Mouse (Mus musculus) layer of hippocampus, adult 9-11 months (tissue): ENCODE data around the gene Abca4.

Experiments used
- DNase-seq: peaks from one replicate; pipeline ENCODE4 v3.0.0; 2022

Abca4 gene

DNA sequence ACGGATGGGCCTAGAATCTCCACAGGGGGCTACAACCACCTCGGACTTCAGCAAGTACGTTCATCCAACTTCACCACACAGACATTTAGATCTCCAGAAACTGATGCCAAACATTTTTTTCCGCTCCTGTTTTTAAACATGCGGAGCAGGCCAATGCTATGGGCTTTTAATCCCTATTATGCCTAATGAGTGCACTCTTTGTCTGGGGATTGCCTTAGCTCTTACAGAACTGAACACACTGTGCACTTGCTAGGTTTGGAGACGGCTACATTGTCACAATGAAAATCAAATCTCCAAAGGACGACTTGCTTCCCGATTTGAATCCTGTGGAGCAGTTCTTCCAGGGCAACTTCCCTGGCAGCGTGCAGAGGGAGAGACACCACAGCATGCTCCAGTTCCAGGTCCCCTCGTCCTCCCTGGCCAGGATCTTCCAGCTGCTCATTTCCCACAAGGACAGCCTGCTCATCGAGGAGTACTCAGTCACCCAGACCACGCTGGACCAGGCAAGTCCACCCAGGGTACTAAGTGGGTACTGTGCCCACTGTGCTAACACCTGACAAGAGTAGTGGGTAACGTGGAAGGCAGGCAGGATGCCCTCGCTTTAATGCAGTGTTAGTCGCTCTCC, 129.4 kb downstream of the Abca4 start:
- no peak for DNase-seq

DNA sequence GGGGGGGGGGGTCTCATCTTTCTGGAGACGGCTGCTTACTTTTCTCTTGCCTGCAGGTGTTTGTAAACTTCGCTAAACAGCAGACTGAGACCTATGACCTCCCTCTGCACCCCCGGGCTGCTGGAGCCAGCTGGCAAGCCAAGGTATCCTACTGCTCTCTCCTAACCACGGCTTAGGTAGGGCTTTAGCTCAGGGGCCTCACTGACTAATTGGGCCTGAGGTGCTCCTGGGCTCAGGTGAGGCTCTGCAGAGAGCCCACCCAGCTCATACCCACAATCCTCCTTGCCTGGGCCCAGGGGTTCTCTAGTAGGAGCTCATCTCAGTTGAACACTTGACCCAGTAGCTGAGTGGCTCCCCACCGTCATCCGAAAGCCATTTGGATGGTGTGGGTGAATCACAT, 131.8 kb downstream of the Abca4 start:
- DNase-seq: no peak

DNA sequence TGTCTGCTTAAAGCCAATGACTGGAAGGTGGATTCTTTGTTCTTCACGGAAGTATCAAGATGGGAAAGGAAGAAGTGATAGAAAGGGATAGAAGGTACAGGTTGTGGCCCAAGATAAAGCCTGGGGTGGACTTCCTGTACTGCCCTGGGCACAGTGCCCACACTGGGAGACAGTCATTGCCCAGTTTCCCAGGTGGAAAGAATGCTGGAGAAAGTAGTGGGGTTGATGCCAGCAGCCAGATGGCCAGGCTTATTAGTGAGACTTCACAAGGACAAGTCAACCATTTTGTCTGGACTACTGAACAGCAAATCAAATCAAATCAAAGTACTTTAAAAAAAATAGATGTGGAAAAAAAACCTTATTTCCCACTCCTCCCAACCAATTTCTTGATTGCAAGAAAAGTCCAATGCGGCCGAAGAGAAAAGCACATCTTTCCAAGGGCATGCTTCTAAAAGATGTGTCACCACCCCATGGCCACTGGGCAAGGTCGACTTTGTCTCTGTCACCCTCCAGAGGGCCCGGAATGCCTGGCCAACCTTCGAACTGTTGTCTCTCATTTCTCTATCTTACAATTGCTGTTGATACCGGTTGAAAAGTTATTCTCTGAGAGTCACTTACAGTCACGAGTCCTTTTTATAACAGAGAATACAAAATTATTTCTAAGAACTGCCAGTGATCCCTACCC, 132.6 kb downstream of the Abca4 start:
- no peak for DNase-seq

DNA sequence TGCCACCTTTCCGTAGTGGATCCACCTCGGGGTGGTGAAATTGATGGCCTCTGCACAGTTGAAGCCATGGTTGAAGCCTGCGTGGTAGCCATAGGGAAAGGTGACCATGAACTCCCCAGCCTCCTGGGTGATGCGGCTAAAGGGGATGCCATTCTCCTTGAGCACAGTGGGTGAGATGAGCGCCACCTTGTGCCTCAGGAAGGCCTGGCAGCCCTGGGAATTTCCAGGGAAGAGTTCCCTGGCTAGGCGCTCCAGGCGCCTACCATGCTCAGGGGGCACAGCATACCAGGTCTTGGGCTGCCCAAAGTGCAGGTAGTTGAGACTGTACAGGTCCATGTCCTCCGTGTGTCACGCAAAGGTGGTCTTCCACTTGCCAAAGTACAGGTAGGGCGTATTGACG, 139.9 kb downstream of the Abca4 start:
- DNase-seq: no peak

DNA sequence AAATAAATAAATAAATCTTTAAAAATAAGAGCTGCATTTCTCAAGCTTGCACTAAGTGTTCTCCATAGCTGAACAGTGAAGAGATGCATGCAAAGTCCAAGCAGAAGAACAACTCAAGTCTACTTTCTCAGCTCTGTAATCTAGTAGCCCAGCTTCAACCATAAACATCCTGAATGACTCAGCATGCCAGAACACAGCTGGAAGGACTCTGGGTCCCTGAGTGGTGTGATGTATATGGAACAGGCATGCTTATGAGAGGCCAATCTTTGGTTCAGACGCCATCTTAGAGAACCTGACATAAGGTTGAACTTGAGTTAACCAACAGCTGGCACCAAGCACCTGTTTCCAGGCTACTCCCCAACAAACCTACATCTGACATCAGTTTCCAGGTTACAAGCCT, 142.7 kb downstream of the Abca4 start:
- DNase-seq: no peak

DNA sequence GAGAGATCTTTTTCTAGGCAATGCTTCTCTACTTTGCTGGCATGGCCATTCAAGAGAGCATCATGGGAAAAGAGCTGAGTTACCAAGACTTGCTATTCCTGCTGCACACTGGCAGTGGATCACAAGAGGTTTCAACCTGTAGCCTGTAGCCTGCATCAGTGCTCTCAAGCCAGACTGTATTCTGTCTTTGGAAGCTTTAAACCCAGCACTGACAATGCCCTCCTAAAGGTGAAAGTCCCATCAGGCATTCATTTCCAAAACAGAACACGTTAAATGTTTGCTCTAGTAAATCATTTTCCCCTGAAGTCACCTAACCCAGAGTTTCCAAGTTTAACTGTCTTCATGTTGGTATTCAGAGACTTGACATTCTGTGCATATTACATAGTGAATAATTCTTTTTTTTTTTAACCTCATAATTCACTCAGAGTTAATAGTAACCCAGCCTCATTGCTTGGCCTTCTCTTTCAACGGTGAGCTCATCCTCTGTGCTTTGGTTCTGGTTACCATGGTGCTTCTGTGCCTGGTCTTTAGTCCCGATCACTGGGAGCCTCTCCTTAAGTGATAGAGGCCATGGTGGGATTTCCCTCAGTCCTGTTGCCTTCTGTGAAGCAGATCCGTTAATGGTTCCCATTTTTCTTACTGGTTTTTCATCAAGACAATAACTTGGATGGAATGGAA, 152.5 kb downstream of the Abca4 start:
- DNase-seq: no peak

DNA sequence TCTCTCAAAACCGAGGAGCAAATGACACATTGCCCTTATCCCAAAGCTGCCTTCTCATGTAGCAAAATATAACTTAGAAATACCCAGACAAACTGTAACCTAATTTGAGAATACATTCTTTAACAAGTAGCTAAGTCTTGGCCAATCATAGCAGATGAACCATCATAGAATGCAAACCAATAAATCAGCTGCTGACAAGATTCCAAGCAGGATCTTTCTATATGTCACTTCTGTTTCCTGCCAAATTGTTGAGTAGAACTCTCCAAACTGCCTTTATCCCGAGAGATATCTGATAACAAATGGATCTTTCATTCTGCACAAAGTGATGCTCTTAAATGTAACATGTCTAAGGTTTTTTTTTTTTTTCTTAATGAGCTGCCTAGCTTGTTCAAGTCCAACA, 154.3 kb downstream of the Abca4 start:
- no peak for DNase-seq

DNA sequence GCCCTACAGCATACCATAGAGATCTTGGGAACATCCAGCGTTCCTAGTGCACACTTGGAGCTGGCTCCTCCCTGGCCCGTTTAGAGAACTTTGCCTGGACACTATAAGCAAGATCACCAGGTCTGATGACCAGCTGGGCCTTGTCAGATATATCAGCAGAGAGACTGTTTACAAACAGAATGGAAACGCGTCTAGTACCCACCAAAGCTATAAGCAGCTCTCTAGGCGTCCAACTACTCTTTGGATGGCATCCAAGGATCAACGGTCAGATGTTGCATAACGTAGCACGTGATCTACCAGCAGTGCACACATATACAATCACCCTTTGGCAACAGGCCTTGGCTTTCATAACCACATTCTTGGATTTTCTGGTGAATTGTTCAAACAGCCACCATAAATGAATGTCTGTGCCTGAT, 154.7 kb downstream of the Abca4 start:
- DNase-seq: no peak

DNA sequence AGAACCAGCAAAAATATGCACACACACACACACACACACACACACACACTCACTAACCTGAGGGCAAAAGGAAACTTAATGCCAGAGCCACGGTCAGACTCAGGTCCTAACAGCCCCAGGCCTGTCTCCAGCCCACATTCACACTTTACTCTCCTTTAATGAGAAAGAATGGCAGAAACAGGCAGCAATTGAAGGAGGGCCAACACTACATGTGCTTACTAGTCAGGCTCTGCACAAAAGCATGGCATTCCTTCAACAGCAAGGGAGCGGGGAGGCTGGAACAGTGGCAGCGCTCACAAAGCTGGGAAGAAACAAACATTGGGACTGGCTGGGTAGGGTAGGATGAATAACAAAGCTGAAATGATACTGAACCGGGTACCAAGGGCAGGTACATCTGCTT, 155.4 kb downstream of the Abca4 start:
- no peak for DNase-seq

DNA sequence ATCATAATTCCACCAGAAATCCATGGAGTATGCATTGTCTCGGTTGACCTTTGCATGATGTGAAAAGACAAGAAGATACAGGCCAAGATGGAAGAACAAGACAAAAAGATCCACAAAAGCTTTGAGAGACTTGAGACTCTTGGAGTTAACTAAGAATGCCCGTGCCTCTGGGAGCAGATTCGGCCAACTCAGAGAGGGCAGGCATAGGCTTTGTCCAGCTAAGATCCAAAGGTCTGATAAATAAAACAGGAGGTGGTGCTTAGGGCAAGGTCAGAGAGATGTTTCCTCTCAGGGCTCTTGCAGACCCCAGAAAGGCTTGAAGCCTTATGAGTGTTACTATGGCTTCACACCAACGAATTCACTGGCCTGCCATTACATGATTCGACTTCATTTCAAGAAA, 155.8 kb downstream of the Abca4 start:
- DNase-seq: no peak

DNA sequence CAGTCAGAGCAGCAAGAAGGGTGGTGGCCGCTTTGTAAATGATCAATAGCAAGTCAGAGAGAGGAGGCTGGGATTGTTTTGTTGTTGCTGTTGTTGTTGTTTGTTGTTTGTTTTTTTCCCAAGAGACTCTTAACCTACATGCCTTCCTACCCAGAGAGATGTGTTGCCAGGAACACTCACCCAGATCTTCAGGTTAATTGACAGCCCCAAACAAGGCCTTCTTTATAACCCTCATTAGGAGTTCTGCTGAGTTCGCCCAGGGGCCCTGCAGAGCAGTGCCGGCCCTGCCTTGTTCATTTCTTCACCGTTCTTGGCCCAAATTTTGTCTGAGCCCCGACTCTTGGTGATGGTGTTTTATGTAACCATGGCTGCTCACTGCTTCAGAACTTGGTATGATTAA, 156.2 kb downstream of the Abca4 start:
- DNase-seq: peak; percentile 23

DNA sequence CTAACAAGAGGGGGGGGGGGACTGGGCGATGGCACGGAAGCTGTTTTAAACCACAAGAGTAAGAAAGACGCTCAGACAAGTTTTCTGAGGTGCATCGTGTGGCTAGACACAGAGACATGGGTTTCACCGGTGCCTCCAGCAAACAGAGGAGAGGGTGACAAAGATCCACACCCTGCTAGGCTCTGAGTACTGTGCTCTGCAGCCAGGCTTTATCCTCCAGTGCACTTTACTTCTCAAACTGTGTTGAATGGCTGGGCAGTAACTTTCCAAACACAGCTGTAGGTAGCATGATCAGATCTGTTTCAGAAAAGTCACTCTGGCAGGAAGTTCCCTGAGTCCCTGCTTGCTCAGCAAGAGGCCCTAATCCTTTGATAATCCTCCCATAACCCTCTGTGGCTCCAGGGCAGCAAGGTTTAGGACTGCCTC, 158.1 kb downstream of the Abca4 start:
- DNase-seq: no peak

DNA sequence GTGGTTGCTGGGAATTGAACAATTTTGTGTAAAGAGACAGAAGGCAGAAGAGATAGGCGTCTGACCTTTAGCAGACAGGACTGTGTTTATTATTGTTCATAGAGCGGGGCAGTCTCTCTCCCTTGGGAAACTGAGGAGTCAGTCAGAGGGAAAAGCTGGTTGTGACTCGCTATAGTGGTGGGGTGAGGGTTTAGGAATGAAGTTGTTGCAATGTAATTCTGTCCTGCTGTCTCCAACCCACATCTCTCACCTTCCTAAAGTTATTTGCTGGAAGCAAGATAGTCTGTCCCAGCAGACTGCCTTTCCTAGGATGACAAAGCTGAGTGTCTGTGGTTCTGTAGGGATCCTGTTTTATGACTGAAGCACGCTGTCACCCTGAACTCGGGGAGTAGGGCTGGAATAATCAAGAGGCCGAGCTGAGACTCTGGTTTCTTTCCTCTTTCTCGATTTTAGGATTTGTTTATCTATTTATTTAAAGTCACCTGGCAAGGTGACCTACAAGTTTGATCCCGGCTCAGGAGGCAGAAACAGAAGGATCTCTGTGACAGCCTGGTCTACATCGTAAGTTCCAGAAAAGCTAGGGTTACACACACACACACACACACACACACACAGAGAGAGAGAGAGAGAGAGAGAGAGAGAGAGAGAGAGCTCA, 159.6 kb downstream of the Abca4 start:
- no peak for DNase-seq

DNA sequence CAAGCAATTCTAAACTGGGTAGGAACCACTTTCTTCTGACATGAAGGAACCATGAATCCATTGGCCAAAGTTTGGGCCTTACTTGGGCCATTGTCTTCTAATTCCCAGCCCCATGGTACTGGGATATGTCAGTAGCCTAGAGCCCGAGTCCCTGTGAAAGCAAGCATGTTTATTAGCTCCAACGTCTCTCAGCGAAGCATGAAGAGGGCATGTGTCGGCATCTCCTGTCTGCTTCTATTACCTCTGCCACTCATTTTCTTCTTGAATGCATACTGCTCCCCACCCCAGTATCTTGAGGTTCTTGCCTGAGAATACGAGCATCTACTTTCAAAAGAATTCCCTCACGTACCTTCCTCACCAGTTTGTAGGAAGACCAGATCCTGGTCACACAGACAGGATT, 161.5 kb downstream of the Abca4 start:
- DNase-seq: no peak

DNA sequence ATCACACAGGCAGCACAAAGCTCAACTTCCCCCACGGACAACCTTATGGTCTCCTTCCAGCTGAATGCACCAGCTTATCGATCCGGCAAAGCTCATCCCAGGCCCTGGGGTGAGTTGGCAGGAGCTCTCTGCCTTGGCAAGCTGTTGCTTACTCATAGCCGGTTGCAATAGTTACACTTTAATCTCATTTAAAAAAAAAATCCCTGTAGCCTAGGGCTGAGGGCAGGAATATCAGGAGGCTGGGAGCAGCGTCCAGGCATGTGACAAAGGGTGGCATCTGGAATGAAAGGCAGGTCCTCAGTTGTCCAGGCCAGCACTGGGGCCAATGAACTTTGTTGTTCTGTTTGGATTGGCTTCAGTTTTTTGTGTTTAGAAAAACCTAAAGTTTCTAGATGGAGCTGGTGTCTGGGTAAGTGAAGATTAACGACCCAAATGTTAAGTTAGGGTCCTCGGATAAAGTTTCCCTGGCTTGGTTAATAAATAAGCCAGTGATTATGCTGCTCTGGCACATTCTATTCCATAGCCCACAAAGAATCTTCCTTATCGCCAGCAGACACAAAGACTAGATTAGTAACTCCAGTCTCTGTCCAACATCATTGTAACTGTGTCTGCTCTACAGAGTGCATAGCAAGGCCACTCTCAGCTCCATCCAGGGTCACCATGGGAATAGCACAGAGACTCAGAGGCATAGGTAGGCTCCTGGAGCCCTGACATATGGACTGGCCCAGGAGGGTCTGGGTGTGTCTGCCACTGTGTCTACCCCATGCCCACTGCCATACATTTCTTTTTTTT, 162.2 kb downstream of the Abca4 start:
- no peak for DNase-seq

DNA sequence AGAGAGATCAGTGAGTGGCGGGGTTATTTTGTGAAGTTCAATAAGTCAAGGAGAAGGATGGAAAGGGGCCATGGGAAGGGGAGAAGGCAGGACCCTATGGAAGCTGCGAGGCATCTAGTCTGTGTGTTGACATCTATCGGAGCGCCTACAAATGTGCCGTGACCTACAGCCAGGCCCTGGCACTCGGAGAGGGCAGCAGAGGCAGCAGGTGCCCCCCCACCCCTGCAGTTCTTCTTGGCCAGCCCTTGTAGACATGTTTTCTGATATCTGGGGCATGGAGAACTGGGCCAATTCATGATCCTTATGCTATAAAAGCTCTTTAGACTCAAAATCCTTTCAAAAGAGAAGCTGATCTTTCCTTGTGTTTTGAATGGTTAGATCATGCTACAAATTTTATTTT, 163.5 kb downstream of the Abca4 start:
- DNase-seq: no peak

DNA sequence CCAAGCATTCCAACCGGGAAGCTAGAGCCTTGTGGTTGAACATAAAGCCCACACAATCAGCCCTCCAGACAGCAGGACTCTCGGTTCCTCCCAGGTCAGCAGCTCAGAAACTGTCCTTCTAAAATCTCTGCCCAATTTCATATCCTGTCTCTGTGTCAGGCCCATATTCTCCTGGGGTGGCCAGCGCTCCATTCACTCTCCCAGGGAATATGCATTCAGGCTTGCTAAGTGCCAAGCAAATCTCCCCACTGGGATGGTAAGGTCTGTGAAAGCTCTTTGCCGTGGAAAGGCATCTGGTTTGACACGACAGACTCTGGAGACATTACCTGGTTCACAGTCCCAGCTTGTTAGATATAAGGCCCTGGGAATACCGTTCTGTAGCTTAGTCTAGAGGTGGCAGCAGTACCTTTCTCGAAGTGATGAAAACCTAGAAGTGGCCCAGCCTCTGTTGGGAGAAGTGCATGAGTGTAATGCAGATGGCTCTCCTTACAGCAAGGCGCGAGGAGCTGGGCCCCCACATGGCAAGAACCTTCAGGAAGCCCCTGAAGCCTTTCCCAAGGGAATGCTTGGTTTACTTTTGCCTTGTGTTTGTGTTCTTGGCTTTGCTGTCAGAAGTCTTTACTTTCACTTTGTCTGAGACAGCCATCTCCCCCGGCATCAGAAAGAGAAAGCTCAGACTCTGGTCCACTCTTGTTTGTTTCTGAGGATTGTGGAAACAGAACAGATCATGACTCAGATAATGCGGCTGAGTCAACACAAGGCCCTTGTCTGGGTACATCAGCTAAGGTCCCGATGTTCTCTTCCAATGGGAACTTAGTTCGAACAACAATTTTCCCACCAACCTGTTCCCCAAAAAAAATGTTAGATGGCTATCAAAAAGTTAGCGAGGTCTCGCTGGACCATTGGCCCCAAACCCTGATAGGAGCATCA, 164.3 kb downstream of the Abca4 start:
- DNase-seq: no peak

DNA sequence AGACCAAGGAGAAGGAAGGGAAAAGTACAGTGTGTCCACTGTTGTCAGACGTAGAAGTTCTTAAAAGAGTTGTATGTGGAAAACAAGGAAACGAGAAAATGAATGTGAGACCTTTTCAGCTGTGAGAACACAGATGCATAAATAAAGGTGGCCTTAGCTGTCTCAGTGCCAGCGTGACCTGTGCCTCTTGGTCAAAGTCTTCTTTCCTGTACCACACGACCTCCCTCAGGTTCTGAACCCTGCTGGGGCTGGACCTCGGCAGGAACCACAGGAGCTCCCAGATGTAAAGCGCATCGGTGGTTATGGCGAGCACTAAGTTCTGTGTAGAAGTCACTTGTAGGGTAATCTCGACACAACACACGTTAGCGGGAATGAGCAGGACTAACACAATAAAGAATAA, 165.3 kb downstream of the Abca4 start:
- DNase-seq: no peak

DNA sequence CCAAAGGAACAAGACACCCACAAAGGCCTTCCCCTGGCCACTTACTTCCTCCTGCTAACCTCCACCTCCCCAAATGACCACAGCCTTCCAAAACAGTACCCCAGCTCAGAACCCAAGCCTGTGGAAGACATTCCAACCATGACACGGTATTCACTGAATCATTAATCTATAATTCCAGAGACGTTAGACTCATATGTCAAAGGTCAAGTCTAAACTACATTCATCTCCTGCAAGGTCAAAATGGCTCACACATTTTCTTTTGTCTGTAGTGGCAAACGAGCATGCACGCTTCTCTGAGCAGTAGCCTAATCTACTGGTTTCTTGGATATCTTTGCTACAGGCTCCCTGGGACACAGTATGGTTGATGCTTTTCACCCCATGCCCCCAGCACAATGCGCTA, 166.2 kb downstream of the Abca4 start:
- DNase-seq: no peak

DNA sequence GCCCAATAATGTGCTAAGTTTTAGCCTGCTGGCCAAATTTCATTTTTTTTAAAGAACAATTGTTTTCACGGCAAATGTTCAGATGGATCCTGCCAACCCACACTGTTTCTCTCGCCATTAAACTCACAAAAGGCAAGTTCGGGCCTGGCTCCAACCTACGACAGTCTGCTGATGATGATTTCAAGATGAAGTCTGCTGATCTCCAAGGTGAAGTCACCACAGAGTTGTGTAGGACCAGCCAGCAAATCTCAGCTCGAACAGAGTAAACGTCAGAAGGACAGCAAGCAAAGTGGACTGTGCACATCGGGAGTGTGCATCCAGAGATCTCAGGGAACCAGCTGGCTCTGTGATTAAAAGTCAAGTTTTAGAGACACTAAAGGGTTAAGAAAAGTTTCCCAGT, 166.6 kb downstream of the Abca4 start:
- DNase-seq: no peak

DNA sequence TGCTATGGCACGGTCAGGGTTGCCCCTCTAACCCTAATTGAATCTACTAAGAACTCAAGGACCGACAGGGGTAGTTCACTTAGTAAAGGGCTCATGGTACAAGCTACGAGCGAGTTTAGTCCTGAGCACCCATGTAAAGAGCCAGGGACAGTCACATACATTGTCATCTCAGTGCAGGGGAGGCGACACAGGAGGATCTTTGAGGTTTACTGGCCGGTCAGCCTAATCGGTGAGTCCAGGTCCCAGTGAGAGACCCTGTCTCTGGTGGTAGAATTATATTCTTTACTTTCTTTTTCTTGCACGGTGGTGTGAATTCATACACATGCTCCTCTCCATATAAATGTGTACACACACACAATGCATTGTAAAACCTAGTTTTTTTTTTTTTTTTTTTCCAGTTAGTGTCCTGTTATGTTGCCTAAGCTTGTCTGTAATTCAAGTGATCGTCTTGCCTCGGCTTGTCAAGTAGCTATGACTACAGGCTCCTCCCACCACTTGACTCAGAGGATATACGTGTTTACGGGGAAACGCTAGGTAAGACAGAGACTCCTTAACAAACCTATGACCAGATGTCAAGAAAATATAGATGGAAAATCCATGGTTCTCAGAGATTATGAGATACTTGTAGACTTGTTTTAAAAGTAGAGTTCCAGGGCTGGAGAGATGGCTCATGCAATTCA, 167.3 kb downstream of the Abca4 start:
- DNase-seq: no peak
